Mouse (Mus musculus) stomach, postnatal 0 days (tissue): ENCODE measurements around the gene S1pr2. TPM values are rescaled to one million over a fixed set of nuclear protein-coding genes. Genes with fewer than 3 reads are reported as not detected.
A peak's percentile ranks its signal among the peaks of the same experiment; 100 is the strongest.

Experiments
- ATAC-seq: fragments of 200-750 bp; cut with Nextera tagmentation; 2 replicates; pipeline ENCODE4 v1.8.0; 2017; ENCODE audit not compliant: low FRiP score, low TSS enrichment
- DNase-seq: peaks from one replicate; pipeline ENCODE4 v3.0.0-alpha.2; 2016; ENCODE audit warnings: low spot score
- H3K27ac ChIP-seq: fragments of 300-500 bp; sonication (generic); replicated peaks from 2 replicates; pipeline ENCODE4 v1.5.1; 2014; ENCODE audit warnings: mild to moderate bottlenecking, control low read depth
- H3K27me3 ChIP-seq: fragments of 300-500 bp; sonication (generic); 2 replicates; pipeline ENCODE4 v1.6.1; 2014; ENCODE audit warnings: low read length; ENCODE audit not compliant: control insufficient read depth, insufficient read depth
- H3K36me3 ChIP-seq: fragments of 300-500 bp; sonication (generic); 2 replicates; pipeline ENCODE4 v1.6.1; 2014; ENCODE audit warnings: low read length, mixed read lengths; ENCODE audit not compliant: control insufficient read depth, insufficient read depth
- H3K4me1 ChIP-seq: fragments of 300-500 bp; sonication (generic); replicated peaks from 2 replicates; pipeline ENCODE4 v1.6.1; 2014; ENCODE audit warnings: antibody characterized with exemption; ENCODE audit not compliant: control insufficient read depth, insufficient read depth
- H3K4me2 ChIP-seq: fragments of 300-500 bp; sonication (generic); replicated peaks from 2 replicates; pipeline ENCODE4 v1.6.1; 2014; ENCODE audit warnings: low read depth, mild to moderate bottlenecking, control low read depth, moderate library complexity
- H3K4me3 ChIP-seq: fragments of 300-500 bp; sonication (generic); 2 replicates; pipeline ENCODE4 v1.5.1; 2014; ENCODE audit warnings: low read depth, low read length, control low read depth
- H3K9ac ChIP-seq: fragments of 300-500 bp; sonication (generic); 2 replicates; pipeline ENCODE4 v1.6.1; 2014; ENCODE audit warnings: mild to moderate bottlenecking, low read length, control low read depth, mixed read lengths
- H3K9me3 ChIP-seq: fragments of 300-500 bp; sonication (generic); 2 replicates; pipeline ENCODE4 v1.6.1; 2016; ENCODE audit warnings: low read length; ENCODE audit not compliant: control insufficient read depth
- CTCF ChIP-seq: IDR thresholded peaks from 2 replicates; pipeline ENCODE4 v1.5.1; 2016; ENCODE audit warnings: antibody characterized with exemption, low read depth, mild to moderate bottlenecking, moderate library complexity
- EP300 ChIP-seq: optimal IDR thresholded peaks from 2 replicates; pipeline ENCODE3; 2016; ENCODE audit warnings: antibody characterized with exemption
- WGBS: fragments of 180-500 bp; shearing (Covaris S2); extraction: QIAGEN DNeasy Blood & Tissue Kit; methylation state at CpG from one replicate; pipeline ENCODE4 v1.1.7; 2014; 5-methylcytosine and 5-hydroxymethylcytosine counted together
- polyA plus RNA-seq: library from polyadenylated mRNA; unstranded; fragments of >200 nt; fragmentation: Nextera tagmentation; extraction: Ambion mirVana; gene quantifications from 2 replicates; pipeline ENCODE4 v1.2.1, GENCODE M21; 2015

Gene S1pr2
- polyA plus RNA-seq, 1 experiment from 2014 or later = 19.4 TPM

- DNase-seq (no peak), ATAC-seq (no peak)
- no peaks in the 10 kb centered on the region for H3K36me3 ChIP-seq
- peak; percentile 33 for TF ChIP-seq CTCF
- TF ChIP-seq EP300 = no peak
- no peak overlapping the region for H3K4me2 ChIP-seq
- no peaks in the 10 kb centered on the region for H3K9me3 ChIP-seq
- H3K4me3 ChIP-seq = no peak overlapping the region
- no peak overlapping the region for H3K27ac ChIP-seq
- H3K9ac ChIP-seq = no peak overlapping the region
- WGBS = 70% methylated on average over 3 of the region's 3 CpGs
- H3K4me1 ChIP-seq = no peaks in the 10 kb centered on the region
- H3K27me3 ChIP-seq = no peaks in the 10 kb centered on the region
These were observed 18.5 kb upstream of the S1pr2 start for GRCm38 (mm10) chr9:20995069-20995468.

GRCm38 (mm10) chr9:20993165-20993898 lies 16.8 kb upstream of the S1pr2 start:
- Histone ChIP-seq H3K9me3 (no peaks in the 10 kb centered on the region), H3K27ac (no peak overlapping the region), H3K4me2 (no peak overlapping the region), H3K27me3 (no peaks in the 10 kb centered on the region), H3K36me3 (no peaks in the 10 kb centered on the region), H3K9ac (no peak overlapping the region), H3K4me3 (no peak overlapping the region), H3K4me1 (no peaks in the 10 kb centered on the region)
- peak; percentile 29 for DNase-seq
- no peak for ATAC-seq
- TF ChIP-seq CTCF (no peak), EP300 (no peak)
- 28% methylated on average over 5 of the region's 5 CpGs for WGBS

GRCm38 (mm10) chr9:20991587-20991986 lies 15.0 kb upstream of the S1pr2 start:
- Histone ChIP-seq H3K9ac (no peak overlapping the region), H3K4me2 (no peak overlapping the region), H3K4me3 (no peak overlapping the region), H3K4me1 (no peaks in the 10 kb centered on the region), H3K27ac (no peak overlapping the region), H3K27me3 (no peaks in the 10 kb centered on the region), H3K9me3 (no peaks in the 10 kb centered on the region), H3K36me3 (no peaks in the 10 kb centered on the region)
- DNase-seq = no peak
- no peak for ATAC-seq
- TF ChIP-seq EP300 = no peak
- WGBS = 94% methylated on average over 4 of the region's 4 CpGs

DNA sequence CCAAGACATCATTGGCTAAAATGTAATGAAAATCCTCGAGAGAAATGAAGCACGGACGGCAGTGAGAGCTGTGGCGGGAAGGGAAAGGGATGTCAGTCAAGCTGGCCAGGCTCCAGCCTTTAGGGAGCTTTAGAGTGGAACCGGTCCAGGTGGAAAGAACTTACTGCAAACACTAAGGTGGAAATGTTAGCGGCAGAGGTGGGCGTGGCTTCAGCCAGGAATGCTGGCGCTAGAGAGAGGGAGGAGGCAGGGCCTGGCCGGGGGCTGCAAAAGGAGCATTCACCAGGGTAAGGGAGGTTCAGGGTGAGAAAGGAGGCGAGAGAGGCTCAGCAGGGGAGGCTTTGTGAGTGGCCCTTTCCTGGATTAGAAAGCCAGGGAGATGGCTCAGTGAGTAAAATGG lies 14.3 kb upstream of the S1pr2 start:
- H3K4me3 ChIP-seq = no peak overlapping the region; the same call in 1 of the 2 replicates
- DNase-seq (peak; percentile 70), ATAC-seq (no peak)
- H3K4me1 ChIP-seq = no peaks in the 10 kb centered on the region
- H3K36me3 ChIP-seq = no peaks in the 10 kb centered on the region
- H3K9me3 ChIP-seq = no peaks in the 10 kb centered on the region
- peak overlapping the region; percentile 15; the same call in 1 of the 2 replicates for H3K4me2 ChIP-seq
- no peak overlapping the region for H3K9ac ChIP-seq
- H3K27me3 ChIP-seq = no peaks in the 10 kb centered on the region
- 6% methylated on average over 10 of the region's 10 CpGs for WGBS
- H3K27ac ChIP-seq = no peak overlapping the region
- TF ChIP-seq EP300 = no peak
- no peak for TF ChIP-seq CTCF

DNA sequence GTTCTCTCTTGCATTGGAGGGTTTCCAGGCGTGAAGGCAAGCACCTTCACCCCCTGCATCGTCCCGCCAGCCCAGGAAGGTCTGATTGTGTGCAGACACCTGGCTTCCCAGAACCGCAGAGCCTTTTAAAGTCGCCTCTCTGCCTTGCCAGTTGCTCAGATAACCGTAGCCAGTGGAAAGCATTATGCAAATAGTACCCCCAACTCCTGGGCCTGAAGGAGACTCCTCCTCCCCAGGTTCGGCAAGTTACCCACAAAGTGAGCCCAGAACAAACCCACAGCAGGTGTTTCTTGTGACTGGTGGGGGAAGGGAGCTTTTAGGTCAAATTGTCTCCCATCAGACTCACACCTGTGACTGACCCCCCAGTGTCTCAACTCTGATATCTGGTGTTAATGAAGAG lies 11.4 kb upstream of the S1pr2 start:
- Histone ChIP-seq H3K9ac (no peak overlapping the region), H3K27ac (peak overlapping the region; percentile 5; the same call in 1 of the 2 replicates), H3K9me3 (no peaks in the 10 kb centered on the region), H3K4me3 (no peak overlapping the region), H3K27me3 (no peaks in the 10 kb centered on the region), H3K4me1 (no peaks in the 10 kb centered on the region), H3K36me3 (no peaks in the 10 kb centered on the region), H3K4me2 (no peak overlapping the region)
- DNase-seq (no peak), ATAC-seq (no peak)
- 32% methylated on average over 7 of the region's 7 CpGs for WGBS
- no peak for TF ChIP-seq CTCF
- no peak for TF ChIP-seq EP300

DNA sequence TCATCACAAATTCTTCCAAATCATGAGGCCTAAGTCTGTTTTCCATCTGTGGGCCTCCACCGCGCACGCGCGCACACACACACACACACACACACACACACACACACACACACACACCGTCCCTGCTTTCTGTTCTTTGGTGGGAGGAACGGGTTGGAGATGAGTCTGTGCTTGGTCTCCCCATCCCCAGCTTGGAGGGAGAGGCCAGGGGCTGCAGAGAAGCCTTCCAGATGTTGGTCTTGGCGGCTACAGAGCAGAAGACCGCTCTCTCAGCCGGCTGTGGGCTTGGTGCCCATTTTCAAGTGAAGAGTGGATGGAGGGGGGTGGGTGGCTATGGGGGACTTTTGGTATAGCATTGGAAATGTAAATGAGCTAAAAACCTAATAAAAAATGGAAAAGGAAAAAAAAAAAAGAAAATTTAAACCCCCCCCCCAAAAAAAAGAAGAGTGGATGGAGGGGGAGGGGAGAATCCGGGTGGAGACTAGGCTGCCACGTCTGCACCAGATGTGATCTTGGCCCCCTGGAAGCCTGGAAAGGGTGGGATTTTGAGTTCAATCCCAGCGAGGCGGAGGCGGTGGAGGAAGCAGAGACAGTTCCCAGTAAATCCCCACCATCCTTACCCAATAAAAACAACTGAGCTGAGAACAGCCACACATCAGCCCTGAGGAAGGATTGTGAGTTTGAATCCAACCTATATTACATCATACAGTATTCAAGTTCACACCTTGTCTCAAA lies 10.5 kb upstream of the S1pr2 start:
- no peaks in the 10 kb centered on the region for H3K27me3 ChIP-seq
- no peak overlapping the region for H3K4me3 ChIP-seq
- H3K4me1 ChIP-seq = no peaks in the 10 kb centered on the region
- 47% methylated on average over 15 of the region's 15 CpGs for WGBS
- TF ChIP-seq CTCF (no peak), EP300 (no peak)
- no peak overlapping the region for H3K9ac ChIP-seq
- DNase-seq (peak; percentile 34), ATAC-seq (peak; percentile 81)
- H3K9me3 ChIP-seq = no peaks in the 10 kb centered on the region
- H3K36me3 ChIP-seq = no peaks in the 10 kb centered on the region
- peak overlapping the region; percentile 71; the same call in 1 of the 2 replicates for H3K27ac ChIP-seq
- no peak overlapping the region for H3K4me2 ChIP-seq
